Mouse (Mus musculus) ES-E14 (cell line): Measurements from ENCODE around the gene Cyp4f14. TPM values are rescaled to one million over a fixed set of nuclear protein-coding genes. Genes with fewer than 3 reads are reported as not detected.

Experiments used
- DNase-seq: peaks from one replicate; pipeline ENCODE4 v3.0.0-alpha.2; 2013; ENCODE audit warnings: low read depth, low spot score
- H3K27ac ChIP-seq: 2 replicates; pipeline ENCODE4 v1.5.1; 2012; ENCODE audit warnings: low read depth, mild to moderate bottlenecking, low read length, moderate library complexity, mixed read lengths; ENCODE audit not compliant: poor library complexity, insufficient read depth, severe bottlenecking
- H3K36me3 ChIP-seq: 2 replicates; pipeline ENCODE4 v1.6.1; 2012; ENCODE audit warnings: mild to moderate bottlenecking, low read length, moderate library complexity, mixed read lengths; ENCODE audit not compliant: control insufficient read depth, poor library complexity, insufficient read depth, severe bottlenecking
- H3K4me1 ChIP-seq, 2 experiments: fragments of 150-350 bp in 1 of 2; sonication (generic) in 1 of 2; 2 replicates each; pipeline ENCODE4 v1.6.1; 2012; ENCODE audit warnings: low read length in 2 of 2, mild to moderate bottlenecking in 1 of 2, mixed read lengths in 1 of 2; ENCODE audit not compliant: control insufficient read depth in 2 of 2, insufficient read depth in 2 of 2, poor library complexity in 1 of 2
- H3K4me3 ChIP-seq, 2 experiments: fragments of 150-350 bp in 1 of 2; sonication (generic) in 1 of 2; 2 replicates each; pipeline ENCODE4 v1.5.1; 2012; ENCODE audit warnings: low read length in 2 of 2, low read depth in 1 of 2, mild to moderate bottlenecking in 1 of 2, mixed read lengths in 1 of 2; ENCODE audit not compliant: insufficient read depth in 1 of 2, poor library complexity in 1 of 2, severe bottlenecking in 1 of 2
- H3K9ac ChIP-seq: 2 replicates; pipeline ENCODE4 v1.6.1; 2012; ENCODE audit warnings: low read depth, mild to moderate bottlenecking, low read length, mixed read lengths; ENCODE audit not compliant: poor library complexity, insufficient read depth, severe bottlenecking
- H3K9me3 ChIP-seq: fragments of 150-350 bp; sonication (generic); 2 replicates; pipeline ENCODE4 v1.6.1; 2012; ENCODE audit warnings: low read depth, mild to moderate bottlenecking, low read length; ENCODE audit not compliant: control insufficient read depth, insufficient read depth
- CHD2 ChIP-seq: IDR thresholded peaks from 2 replicates; pipeline ENCODE4 v1.6.1; 2014; ENCODE audit warnings: mild to moderate bottlenecking, low read depth, low read length, inconsistent platforms
- HCFC1 ChIP-seq: IDR thresholded peaks from 2 replicates; pipeline ENCODE4 v1.6.1; 2012; ENCODE audit warnings: low read length, inconsistent platforms, borderline replicate concordance; ENCODE audit not compliant: insufficient read depth
- MAFK ChIP-seq: IDR thresholded peaks from 2 replicates; pipeline ENCODE4 v1.6.1; 2014; ENCODE audit warnings: mild to moderate bottlenecking, low read depth, low read length, inconsistent platforms; ENCODE audit not compliant: insufficient read depth
- ZC3H11A ChIP-seq: IDR thresholded peaks from 2 replicates; pipeline ENCODE4 v1.6.1; 2012; ENCODE audit warnings: low read depth, mild to moderate bottlenecking, inconsistent platforms, low read length, borderline replicate concordance
- ZNF384 ChIP-seq: IDR thresholded peaks from 2 replicates; pipeline ENCODE4 v1.6.1; 2012; ENCODE audit warnings: low read depth, low read length, inconsistent platforms
- in situ Hi-C, 2 experiments: fragments of 600-800 bp; cut with MboI; formaldehyde crosslinking; loops; one replicate each; pipeline ENCODE4 v1.15.1; 2025; ENCODE audit warnings: low sequenced_read_pairs in 2 of 2, inconsistent platforms in 1 of 2; ENCODE audit not compliant: unreplicated experiment in 2 of 2
- total RNA-seq: library from RNA; depleted of rRNA; stranded (reverse); fragments of 300-350 nt; gene quantifications from 2 replicates; pipeline ENCODE4 v1.2.3, GENCODE M21; 2012

Cyp4f14 gene
- total RNA-seq, 1 experiment: 0.58 TPM

DNA sequence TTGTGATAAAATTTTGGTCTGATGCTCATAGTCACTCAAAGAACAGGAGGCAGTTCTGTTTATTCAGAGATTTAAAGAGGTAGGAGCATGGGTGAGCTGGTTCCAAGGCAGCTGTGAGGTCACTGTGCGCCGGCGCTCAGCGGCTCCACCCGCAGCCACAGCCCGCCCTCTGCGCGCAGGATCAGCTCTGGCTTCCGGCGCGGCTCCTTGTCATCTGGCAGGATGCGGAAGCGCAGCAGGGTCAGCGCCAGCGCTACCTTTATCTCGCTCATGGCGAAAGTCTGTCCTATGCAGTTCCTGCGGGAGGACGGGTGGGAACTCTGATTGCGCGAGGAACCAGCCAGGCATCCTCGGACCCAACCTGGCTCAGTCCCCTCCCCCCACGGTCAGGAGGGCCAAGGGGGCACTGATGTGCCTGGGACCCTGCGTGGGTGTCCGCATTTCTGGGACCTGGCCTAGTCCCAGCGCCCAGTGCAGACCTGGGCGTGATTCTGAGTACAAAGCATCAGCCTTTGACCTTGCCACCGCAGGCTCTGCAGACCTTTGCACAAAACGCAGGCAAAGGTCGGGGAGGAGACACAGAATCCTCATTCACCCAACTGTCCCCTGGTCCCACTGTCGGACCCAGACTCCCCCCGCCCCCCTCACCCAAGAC lies 7.6 kb upstream of the Cyp4f14 start:
- H3K27ac ChIP-seq: peak overlapping the region; percentile 26; the same call in 1 of the 2 replicates
- H3K4me1 ChIP-seq: peaks cover 4 to 7% of the 10 kb centered on the region in 2 experiments; a peak in 2 of 4 replicates
- no peak for DNase-seq
- in situ Hi-C loops: no loop called here
- no peak for TF ChIP-seq CHD2
- H3K9ac ChIP-seq: peak overlapping the region; percentile 81
- H3K4me3 ChIP-seq: peak overlapping the region; percentile 63 to 85
- H3K9me3 ChIP-seq: no peaks in the 10 kb centered on the region
- H3K36me3 ChIP-seq: no peaks in the 10 kb centered on the region; the same call in 1 of the 2 replicates

DNA sequence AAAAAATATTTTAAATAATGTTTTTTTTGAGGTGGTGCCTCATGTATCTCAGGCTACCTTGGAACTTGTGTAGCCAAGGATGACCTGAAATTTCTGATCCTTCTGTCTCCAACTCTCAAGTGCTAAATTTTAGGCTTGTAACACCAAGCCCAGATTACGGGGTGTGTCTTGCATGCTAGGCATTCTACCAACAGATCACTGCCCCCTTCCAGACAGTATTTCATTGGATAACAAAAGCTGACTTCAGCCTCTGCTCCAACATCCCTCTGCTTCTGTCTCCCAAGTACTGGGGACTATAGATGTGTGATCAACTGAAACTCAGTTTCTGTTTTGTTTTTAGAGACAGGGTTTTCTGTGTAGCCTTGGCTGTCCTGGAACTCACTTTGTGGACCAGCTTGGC lies 6.5 kb upstream of the Cyp4f14 start:
- H3K4me3 ChIP-seq: no peak overlapping the region
- H3K4me1 ChIP-seq: peaks cover 4 to 7% of the 10 kb centered on the region in 2 experiments; a peak in 2 of 4 replicates
- no peaks in the 10 kb centered on the region for H3K36me3 ChIP-seq
- in situ Hi-C loops: no loop called here
- H3K9ac ChIP-seq: no peak overlapping the region
- H3K27ac ChIP-seq: no peak overlapping the region
- TF ChIP-seq HCFC1: no peak
- no peak for TF ChIP-seq MAFK
- no peak for TF ChIP-seq ZNF384
- no peak for TF ChIP-seq CHD2
- no peak for TF ChIP-seq ZC3H11A
- no peaks in the 10 kb centered on the region for H3K9me3 ChIP-seq
- DNase-seq: no peak

DNA sequence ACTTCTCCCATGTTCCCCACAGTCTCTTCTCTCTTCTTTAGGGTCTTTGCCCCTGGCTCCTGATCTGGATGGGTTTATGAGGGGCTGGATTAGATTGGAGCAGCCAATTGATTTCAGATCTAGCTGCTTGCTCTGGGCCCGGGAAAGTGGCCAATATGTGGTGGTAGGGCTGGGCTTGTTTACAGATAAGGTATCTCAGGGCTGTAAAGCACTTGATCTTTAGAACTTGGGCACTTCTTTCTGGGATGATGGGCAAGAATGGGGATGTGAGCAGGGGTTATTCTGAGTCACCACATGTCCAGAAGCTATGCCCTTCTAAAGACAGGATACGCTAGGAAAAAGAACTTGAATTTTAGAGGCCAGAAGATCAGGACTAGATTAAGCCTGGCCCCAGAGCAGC lies 2.0 kb upstream of the Cyp4f14 start:
- Histone ChIP-seq H3K27ac (no peak overlapping the region), H3K4me1 (0 out of 4 replicates have a peak, but pooled peaks cover 0 to under 1% of the 10 kb centered on the region in 2 experiments), H3K9me3 (no peaks in the 10 kb centered on the region), H3K4me3 (no peak overlapping the region), H3K36me3 (no peaks in the 10 kb centered on the region), H3K9ac (no peak overlapping the region)
- in situ Hi-C loops: no loop called here
- DNase-seq: no peak
- TF ChIP-seq ZNF384 (no peak), HCFC1 (no peak), MAFK (no peak), CHD2 (no peak), ZC3H11A (no peak)

DNA sequence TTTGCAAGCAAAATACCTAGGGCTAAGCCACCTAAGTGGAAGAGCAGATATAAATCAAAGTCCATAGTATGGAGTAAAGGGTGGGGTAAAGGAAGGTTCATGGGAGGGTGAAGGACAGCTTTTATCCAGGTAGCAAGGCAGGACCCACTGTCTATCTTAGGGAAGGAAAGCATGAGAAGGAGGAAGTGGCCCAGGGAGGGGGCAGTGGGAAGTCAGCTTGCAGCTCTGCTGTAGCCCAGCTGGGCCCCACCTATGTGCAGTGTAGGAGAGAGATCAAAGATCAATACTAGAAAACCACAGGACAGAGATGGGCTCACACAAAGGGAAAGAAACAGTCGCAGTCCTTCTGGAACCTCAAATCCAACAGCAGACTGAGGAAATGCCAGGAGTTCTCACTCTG lies 1.1 kb downstream of the Cyp4f14 start:
- Histone ChIP-seq H3K9ac (no peak overlapping the region), H3K9me3 (no peaks in the 10 kb centered on the region), H3K4me1 (no peaks in the 10 kb centered on the region), H3K36me3 (no peaks in the 10 kb centered on the region), H3K27ac (no peak overlapping the region), H3K4me3 (no peak overlapping the region)
- DNase-seq: no peak
- no peak for TF ChIP-seq CHD2
- TF ChIP-seq HCFC1: no peak
- no peak for TF ChIP-seq MAFK
- no peak for TF ChIP-seq ZC3H11A
- TF ChIP-seq ZNF384: no peak
- in situ Hi-C loops: no loop called here

DNA sequence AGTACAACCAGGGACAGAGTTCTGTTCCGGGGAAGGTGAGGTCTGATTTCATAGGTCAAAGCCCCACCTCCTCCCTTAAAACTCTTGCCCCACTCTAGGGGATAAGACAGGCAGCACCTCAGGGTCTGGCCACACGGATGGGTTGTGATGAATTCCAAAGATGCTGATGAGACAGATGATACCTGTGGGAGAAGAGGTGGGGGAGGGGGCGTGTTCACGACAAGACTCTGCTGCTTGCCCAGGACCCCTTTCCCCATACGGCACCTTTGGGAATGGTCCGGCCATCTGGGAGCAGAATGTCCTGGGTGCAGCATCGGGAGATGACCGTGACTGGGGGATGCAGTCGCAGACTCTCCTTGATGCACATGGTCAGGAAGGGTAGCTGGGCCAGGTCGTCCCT lies 11.0 kb downstream of the Cyp4f14 start:
- H3K4me1 ChIP-seq: peaks cover 2 to 6% of the 10 kb centered on the region in 2 experiments; a peak in 2 of 4 replicates
- TF ChIP-seq ZNF384: no peak
- TF ChIP-seq MAFK: no peak
- no peak for TF ChIP-seq HCFC1
- no peak for TF ChIP-seq ZC3H11A
- H3K27ac ChIP-seq: no peak overlapping the region
- in situ Hi-C loops: no loop called here
- no peaks in the 10 kb centered on the region for H3K9me3 ChIP-seq
- no peak overlapping the region for H3K9ac ChIP-seq
- H3K36me3 ChIP-seq: no peaks in the 10 kb centered on the region
- DNase-seq: no peak
- H3K4me3 ChIP-seq: no peak overlapping the region; a peak in 1 of 4 replicates
